Mouse (Mus musculus): ENCODE data around the gene Egln3.

Egln3 gene

GRCm38 (mm10) chr12:54203656-54204045 is at the start of gene Egln3:
Gene Egln3, minus strand, starts transcription at chr12:54203860.
- peak; percentile 33 for DNase-seq

DNA sequence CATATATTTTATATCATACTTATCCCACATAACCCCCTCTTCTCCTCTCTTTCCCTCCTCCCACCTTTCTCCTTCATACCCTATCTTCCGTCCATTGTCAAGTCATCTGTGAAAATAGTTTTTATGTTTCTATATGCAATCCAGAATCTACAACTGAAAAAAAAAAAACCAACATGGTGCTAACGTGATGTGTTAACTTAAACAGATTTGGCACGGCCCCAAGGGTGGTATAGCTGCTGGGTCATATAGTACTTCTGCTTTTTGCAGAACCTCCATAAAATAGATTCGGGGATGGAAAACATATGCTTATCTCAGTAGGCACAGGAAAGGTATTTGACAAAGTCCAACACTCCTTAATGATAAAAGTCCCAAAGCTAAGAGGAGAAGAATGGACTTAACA is 49.8 kb upstream of the Egln3 start:
- no peak for DNase-seq

GRCm38 (mm10) chr12:54251942-54252400 is 48.3 kb upstream of the Egln3 start:
- no peak for DNase-seq

GRCm38 (mm10) chr12:54247835-54248234 is 44.2 kb upstream of the Egln3 start:
- no peak for DNase-seq

GRCm38 (mm10) chr12:54243158-54243557 is 39.5 kb upstream of the Egln3 start:
- DNase-seq, result no peak

GRCm38 (mm10) chr12:54241976-54242375 is 38.3 kb upstream of the Egln3 start:
- DNase-seq, result no peak

- no peak for DNase-seq
Observed at GRCm38 (mm10) chr12:54233794-54234193, 30.1 kb upstream of the Egln3 start.

GRCm38 (mm10) chr12:54232996-54233603 is 29.4 kb upstream of the Egln3 start:
- DNase-seq, result no peak

GRCm38 (mm10) chr12:54232456-54232855 is 28.8 kb upstream of the Egln3 start:
- DNase-seq, result no peak

- DNase-seq, result no peak
Observed at GRCm38 (mm10) chr12:54227551-54227950, 23.9 kb upstream of the Egln3 start.

GRCm38 (mm10) chr12:54226341-54226740 is 22.7 kb upstream of the Egln3 start:
- DNase-seq, result no peak

GRCm38 (mm10) chr12:54225610-54226009 is 21.9 kb upstream of the Egln3 start:
- DNase-seq, result no peak

DNA sequence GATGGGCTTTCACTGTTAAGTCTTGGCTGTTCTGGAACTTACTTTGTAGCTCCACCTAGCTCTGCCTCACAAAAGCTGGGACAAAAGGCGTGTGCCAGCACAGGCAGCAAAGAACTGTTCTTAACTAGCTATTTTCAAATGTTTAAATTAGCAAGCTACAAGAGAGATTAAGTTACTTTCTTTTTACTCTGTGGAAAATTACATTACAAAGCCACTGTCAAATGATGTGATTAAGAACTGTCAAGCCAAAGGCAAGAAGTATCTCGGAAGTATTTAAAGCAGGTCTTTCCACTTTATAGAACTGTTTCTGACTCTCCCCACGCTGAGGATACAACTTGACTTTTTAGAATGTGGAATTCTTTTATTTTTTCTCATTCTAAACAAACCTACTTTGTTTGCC is 21.4 kb upstream of the Egln3 start:
- no peak for DNase-seq

DNA sequence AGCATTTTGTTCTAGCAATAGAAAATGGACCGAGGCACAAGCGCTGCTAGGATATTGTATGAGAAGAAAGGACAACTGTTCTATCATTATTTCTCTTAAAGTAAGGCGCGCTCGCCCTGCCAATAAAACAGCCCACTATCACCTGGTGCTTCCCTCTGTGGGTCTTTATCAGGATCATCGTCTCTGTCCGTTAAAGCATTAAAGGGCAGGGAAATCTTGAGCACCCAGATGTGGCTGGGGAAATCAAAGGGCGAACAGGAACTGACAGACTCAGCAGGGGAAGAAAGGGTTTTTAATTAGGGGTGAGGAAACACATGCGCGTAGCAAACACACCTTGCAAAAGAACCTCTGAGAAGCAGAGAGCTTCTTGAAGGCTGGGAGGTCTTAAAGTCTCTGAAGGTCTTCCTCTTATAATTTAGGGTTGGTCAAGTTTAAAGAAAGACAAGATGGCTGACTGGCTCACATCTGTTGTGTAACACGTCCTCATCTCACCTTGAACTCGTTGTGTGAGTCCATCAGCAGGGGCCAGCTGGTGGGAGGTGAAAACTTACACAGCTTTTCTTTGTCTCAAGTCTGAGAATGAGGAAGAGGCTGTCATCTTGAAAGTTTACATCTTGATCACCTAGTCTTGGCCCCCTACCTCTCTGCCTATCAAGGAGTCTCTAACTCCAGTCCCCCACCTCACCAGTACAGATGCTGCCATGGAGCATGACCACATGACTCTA is 18.5 kb upstream of the Egln3 start:
- DNase-seq, result no peak

DNA sequence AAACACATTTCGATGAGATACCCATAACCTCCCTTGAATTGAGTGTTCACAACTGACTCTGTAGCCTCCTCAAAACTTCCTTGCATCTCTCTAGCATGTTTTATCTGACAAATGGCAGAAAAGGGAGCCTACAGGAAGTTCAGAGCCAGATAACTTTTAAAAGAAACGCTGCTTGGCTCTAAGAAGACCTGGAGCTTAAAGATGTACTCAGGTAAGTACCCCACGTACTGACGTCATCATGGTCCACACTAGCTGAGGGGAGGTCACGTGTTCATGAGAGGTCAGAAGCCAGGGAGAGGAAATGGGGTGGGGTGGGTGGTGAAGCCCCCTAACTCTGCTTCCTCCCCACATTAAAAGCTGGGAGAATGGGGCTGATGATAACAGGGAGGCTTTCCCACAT is 13.0 kb upstream of the Egln3 start:
- DNase-seq, result no peak

GRCm38 (mm10) chr12:54214426-54214825 is 10.8 kb upstream of the Egln3 start:
- no peak for DNase-seq

- DNase-seq, result no peak
Observed at GRCm38 (mm10) chr12:54213871-54214270, 10.2 kb upstream of the Egln3 start.

DNA sequence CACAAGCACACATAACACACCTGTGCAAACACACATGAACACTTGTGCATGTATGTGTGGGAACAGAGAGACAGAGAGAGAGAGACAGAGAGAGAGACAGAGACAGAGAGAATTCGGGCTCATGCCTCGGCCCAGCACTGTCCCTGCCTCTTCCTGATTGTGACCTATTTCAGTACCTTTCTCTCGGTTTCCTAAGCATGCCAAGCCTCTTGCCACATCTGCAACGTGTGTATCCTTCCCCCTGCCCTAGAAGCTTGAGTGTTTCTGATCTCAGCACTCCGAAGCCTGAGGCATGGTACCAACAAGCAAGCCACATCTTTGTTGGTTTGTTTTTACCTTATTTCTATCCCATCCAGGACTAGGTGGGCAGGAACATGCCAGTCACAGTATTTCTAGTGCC is 9.6 kb upstream of the Egln3 start:
- DNase-seq, result no peak

DNA sequence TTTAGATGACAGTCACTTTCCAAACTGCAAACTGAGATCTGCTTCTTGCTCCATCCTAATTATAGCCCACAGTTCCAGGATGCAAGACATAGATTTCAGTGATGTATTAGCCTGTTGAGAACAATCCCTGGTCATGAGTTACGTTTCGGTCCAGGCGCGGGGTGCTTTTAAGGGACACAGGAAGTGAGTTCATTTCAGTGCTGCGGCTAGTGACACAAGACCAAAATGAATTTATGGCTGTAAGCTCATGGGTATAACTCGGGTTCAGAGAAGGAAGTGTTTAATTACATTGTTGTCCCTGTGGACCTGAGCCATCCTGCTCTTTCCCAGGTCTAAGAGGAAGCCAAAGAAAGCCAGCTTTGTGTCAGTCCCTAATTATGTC is 5.5 kb upstream of the Egln3 start:
- DNase-seq, result no peak

GRCm38 (mm10) chr12:54208433-54209181 is 4.9 kb upstream of the Egln3 start:
- no peak for DNase-seq

- no peak for DNase-seq
Observed at GRCm38 (mm10) chr12:54205731-54206130, 2.1 kb upstream of the Egln3 start.

- no peak for DNase-seq
Observed at GRCm38 (mm10) chr12:54205195-54205594, 1.5 kb upstream of the Egln3 start.

- DNase-seq, result no peak
Observed at GRCm38 (mm10) chr12:54202765-54203655, 650 bp downstream of the Egln3 start.

Data from cerebellum, adult 9-11 months (tissue).